13 mouse cellular contexts compared by ENCODE assay signal in genomic region chr2:112799351-112799994, GRCm38 (mm10).
DNase-seq lines count a peak whose midpoint lies in the region; ATAC-seq and TF ChIP-seq lines count a peak whose summit lies in the region.
"Had no signal": no experiment of that assay in that cellular context is flagged by ENCODE, and none has a peak within 500 bp of the region (broad histone marks: within the 10 kb centered on the region; RNA-seq: fewer than 3 reads in every experiment).

No protein-coding gene starts in this region.

- H3K27ac ChIP-seq in heart, embryonic 14.5 days (replicated peaks in 1 of 2; ENCODE audit: control insufficient read depth in 1 of 2, insufficient read depth in 1 of 2, low read depth in 2 of 2, low read length in 2 of 2): no peak overlapping the region
- no peak overlapping the region for H3K27ac ChIP-seq in midbrain, embryonic 11.5 days (ENCODE audit: low read depth, low read length)
- H3K27ac ChIP-seq in midbrain, embryonic 10.5 days (replicated peaks): no peak overlapping the region
- H3K27ac ChIP-seq in midbrain, embryonic 15.5 days: no peak overlapping the region
- H3K27ac ChIP-seq: embryonic facial prominence, embryonic 15.5 days; limb, embryonic 12.5 days; liver, embryonic 14.5 days had no signal

- CTCF ChIA-PET in Patski (lab: Charles Lee): interaction anchor here (1.1 to 1.7 kb wide), 4 partner anchors 12 to 24 kb away, joined by 3 to 6 read pairs (median 3); no protein-coding TSS in a partner anchor

- in situ Hi-C loops in Patski (cut with MboI; ENCODE audit: low pct_unique_long_range_greater_than_20kb): loop anchor here (25.0 kb wide), 1 partner anchor 988 kb away; no protein-coding TSS in a partner anchor

- no peaks in the 10 kb centered on the region for H3K27me3 ChIP-seq in heart, embryonic 14.5 days (ENCODE audit: control insufficient read depth, insufficient read depth, low read length)
- no peaks in the 10 kb centered on the region for H3K27me3 ChIP-seq in midbrain, embryonic 11.5 days (ENCODE audit: control insufficient read depth, insufficient read depth, low read length)
- H3K27me3 ChIP-seq in midbrain, embryonic 10.5 days (ENCODE audit: low read depth, poor library complexity, severe bottlenecking): no peaks in the 10 kb centered on the region
- no peaks in the 10 kb centered on the region for H3K27me3 ChIP-seq in Patski
- no peaks in the 10 kb centered on the region for H3K27me3 ChIP-seq in midbrain, embryonic 15.5 days (replicated peaks)
- H3K27me3 ChIP-seq: embryonic facial prominence, embryonic 15.5 days; limb, embryonic 12.5 days had no signal

- no peak overlapping the region for H3K9ac ChIP-seq in heart, embryonic 14.5 days (ENCODE audit: low read length)
- H3K9ac ChIP-seq in midbrain, embryonic 11.5 days (ENCODE audit: low read length): no peak overlapping the region
- H3K9ac ChIP-seq in midbrain, embryonic 15.5 days: no peak overlapping the region
- H3K9ac ChIP-seq: embryonic facial prominence, embryonic 15.5 days; limb, embryonic 12.5 days; liver, embryonic 14.5 days had no signal

- H3K4me2 ChIP-seq in heart, embryonic 14.5 days (ENCODE audit: low read length): 0 out of 2 replicates have a peak overlapping the region, but pooled peaks have one; percentile 21
- no peak overlapping the region for H3K4me2 ChIP-seq in midbrain, embryonic 11.5 days
- H3K4me2 ChIP-seq in midbrain, embryonic 15.5 days: no peak overlapping the region
- H3K4me2 ChIP-seq: embryonic facial prominence, embryonic 15.5 days; heart, embryonic 11.5 days; limb, embryonic 12.5 days had no signal

- H3K4me3 ChIP-seq in heart, embryonic 14.5 days (ENCODE audit: control insufficient read depth in 1 of 2, insufficient read depth in 1 of 2, low read depth in 1 of 2, low read length in 2 of 2): no peak overlapping the region
- no peak overlapping the region for H3K4me3 ChIP-seq in midbrain, embryonic 11.5 days (ENCODE audit: low read depth, low read length)
- no peak overlapping the region for H3K4me3 ChIP-seq in midbrain, embryonic 10.5 days
- H3K4me3 ChIP-seq in midbrain, embryonic 15.5 days: no peak overlapping the region
- H3K4me3 ChIP-seq: embryonic facial prominence, embryonic 15.5 days; limb, embryonic 12.5 days had no signal

- H3K4me1 ChIP-seq in heart, embryonic 14.5 days (ENCODE audit: control insufficient read depth in 2 of 2, insufficient read depth in 2 of 2, low read length in 2 of 2): no peaks in the 10 kb centered on the region
- H3K4me1 ChIP-seq in midbrain, embryonic 11.5 days (ENCODE audit: control insufficient read depth, insufficient read depth, low read length): no peaks in the 10 kb centered on the region
- H3K4me1 ChIP-seq in midbrain, embryonic 10.5 days: no peaks in the 10 kb centered on the region
- no peaks in the 10 kb centered on the region for H3K4me1 ChIP-seq in midbrain, embryonic 15.5 days
- H3K4me1 ChIP-seq: embryonic facial prominence, embryonic 15.5 days; limb, embryonic 12.5 days had no signal

- DNase-seq in heart, adult 8-10 months (ENCODE audit: low spot score): no peak
- DNase-seq in midbrain, embryonic 11.5 days (ENCODE audit: low spot score, missing footprints): no peak
- no peak for DNase-seq in midbrain, embryonic 10.5 days (ENCODE audit: low spot score)
- no peak for DNase-seq in Patski (ENCODE audit: low read depth, low spot score)
- no peak for DNase-seq in ovary, adult 18-20 months (ENCODE audit: low spot score)
- DNase-seq: thymus, adult 18-20 months had no signal

- H3K36me3 ChIP-seq in heart, embryonic 14.5 days (ENCODE audit: control insufficient read depth, insufficient read depth, low read length): no peaks in the 10 kb centered on the region
- H3K36me3 ChIP-seq in midbrain, embryonic 11.5 days (ENCODE audit: control insufficient read depth, insufficient read depth, low read length): no peaks in the 10 kb centered on the region
- no peaks in the 10 kb centered on the region for H3K36me3 ChIP-seq in midbrain, embryonic 10.5 days
- H3K36me3 ChIP-seq in midbrain, embryonic 15.5 days (replicated peaks): no peaks in the 10 kb centered on the region
- H3K36me3 ChIP-seq: embryonic facial prominence, embryonic 15.5 days; limb, embryonic 12.5 days had no signal

- POLR2A ChIA-PET in Patski (lab: Charles Lee): no interaction called here

- no peak for ATAC-seq in heart, embryonic 14.5 days (ENCODE audit: insufficient number of reproducible peaks, insufficient read depth, low FRiP score, low read depth)
- ATAC-seq in midbrain, embryonic 11.5 days (ENCODE audit: low FRiP score): peak; percentile 53
- ATAC-seq in Patski: no peak
- ATAC-seq in midbrain, embryonic 15.5 days (replicated peaks): peak; percentile 51; the same call in 1 of the 2 replicates
- ATAC-seq: lung, postnatal 0 days had no signal

- no peaks in the 10 kb centered on the region for H3K9me3 ChIP-seq in heart, embryonic 14.5 days (ENCODE audit: control insufficient read depth, low read length)
- H3K9me3 ChIP-seq in midbrain, embryonic 11.5 days (ENCODE audit: control insufficient read depth, low read length): no peaks in the 10 kb centered on the region
- no peaks in the 10 kb centered on the region for H3K9me3 ChIP-seq in midbrain, embryonic 10.5 days (replicated peaks)
- no peaks in the 10 kb centered on the region for H3K9me3 ChIP-seq in midbrain, embryonic 15.5 days
- H3K9me3 ChIP-seq: embryonic facial prominence, embryonic 15.5 days; limb, embryonic 12.5 days had no signal

- TF ChIP-seq CTCF in Patski (IDR thresholded peaks at IDR 0.05): peak; percentile 16

- WGBS in heart, embryonic 14.5 days: 78% methylated on average over 7 of the region's 7 CpGs
- 86% methylated on average over 7 of the region's 7 CpGs for WGBS in midbrain, embryonic 11.5 days
- WGBS in midbrain, embryonic 10.5 days: 86% methylated on average over 7 of the region's 7 CpGs
- 84% methylated on average over 7 of the region's 7 CpGs for WGBS in midbrain, embryonic 15.5 days

Comparison
In these comparisons a context has a peak if more than half of its experiments do, and no peak if none do; other contexts are left out.
1. ATAC-seq: peak in midbrain, embryonic 11.5 days (single experiment) and midbrain, embryonic 15.5 days (single experiment); none in heart, embryonic 14.5 days (single experiment) and Patski (single experiment).